Mouse (Mus musculus) megakaryocyte, embryonic 14.5 days (primary cell): ENCODE measurements around the gene Aldh2. TPM values are rescaled to one million over a fixed set of nuclear protein-coding genes. Genes with fewer than 3 reads are reported as not detected.

Source experiments
- H3K27me3 ChIP-seq: replicated peaks from 2 replicates; pipeline ENCODE3; 2012; ENCODE audit warnings: inconsistent platforms
- H3K36me3 ChIP-seq: replicated peaks from 2 replicates; pipeline ENCODE3; 2012; ENCODE audit warnings: low read length, inconsistent platforms, mixed read lengths
- H3K4me1 ChIP-seq: 2 replicates; pipeline ENCODE4 v1.6.1; 2012; ENCODE audit warnings: inconsistent platforms
- H3K4me3 ChIP-seq: replicated peaks from 2 replicates; pipeline ENCODE3; 2012; ENCODE audit warnings: moderate library complexity, mild to moderate bottlenecking, inconsistent platforms
- H3K9me3 ChIP-seq: 2 replicates; pipeline ENCODE4 v1.6.1; 2012; ENCODE audit warnings: inconsistent platforms
- FLI1 ChIP-seq: IDR thresholded peaks from 2 replicates; pipeline ENCODE4 v1.6.1; 2012; ENCODE audit warnings: low read length, inconsistent platforms, mixed read lengths
- GATA1 ChIP-seq: IDR thresholded peaks from 3 replicates; pipeline ENCODE4 v1.6.1; 2012; ENCODE audit warnings: mixed read lengths, low read length, inconsistent platforms, borderline replicate concordance
- polyA plus RNA-seq: library from polyadenylated mRNA; stranded (reverse); fragments of >175 nt; gene quantifications from 2 replicates; pipeline ENCODE4 v1.2.3, GENCODE M21; 2012; ENCODE audit warnings: low replicate concordance; ENCODE audit not compliant: insufficient read depth

Gene Aldh2
- polyA plus RNA-seq, 1 experiment, result 846 TPM

GRCm38 (mm10) chr5:121585699-121586098 lies 7.9 kb downstream of the Aldh2 start:
- H3K27me3 ChIP-seq, result no peaks in the 10 kb centered on the region
- peaks cover 57% of the 10 kb centered on the region for H3K36me3 ChIP-seq
- peak overlapping the region; percentile 68 for H3K4me3 ChIP-seq
- H3K9me3 ChIP-seq, result no peaks in the 10 kb centered on the region
- H3K4me1 ChIP-seq, result peaks cover 96% of the 10 kb centered on the region
- TF ChIP-seq GATA1 (no peak), FLI1 (no peak)

- Histone ChIP-seq H3K9me3 (no peaks in the 10 kb centered on the region), H3K36me3 (peaks cover 57% of the 10 kb centered on the region), H3K4me3 (no peak overlapping the region), H3K4me1 (peaks cover 89% of the 10 kb centered on the region), H3K27me3 (no peaks in the 10 kb centered on the region)
- TF ChIP-seq GATA1, result no peak
- TF ChIP-seq FLI1, result no peak
Observed at GRCm38 (mm10) chr5:121585005-121585404, 8.6 kb downstream of the Aldh2 start.

- Histone ChIP-seq H3K4me3 (peak overlapping the region; percentile 89), H3K4me1 (peaks cover 80% of the 10 kb centered on the region)
- TF ChIP-seq FLI1 (0 out of 2 replicates have a peak, but pooled peaks have one; percentile 39), GATA1 (no peak)
Observed at GRCm38 (mm10) chr5:121583765-121584501, 9.7 kb downstream of the Aldh2 start.

GRCm38 (mm10) chr5:121581945-121582344 lies 11.7 kb downstream of the Aldh2 start:
- TF ChIP-seq FLI1 (no peak), GATA1 (no peak)
- H3K4me3 ChIP-seq, result no peak overlapping the region
- peaks cover 64% of the 10 kb centered on the region for H3K4me1 ChIP-seq
- H3K36me3 ChIP-seq, result peaks cover 62% of the 10 kb centered on the region
- no peaks in the 10 kb centered on the region for H3K9me3 ChIP-seq
- H3K27me3 ChIP-seq, result no peaks in the 10 kb centered on the region

More at GRCm38 (mm10) chr5:121583765-121584501, 9.7 kb downstream of the Aldh2 start:
- Histone ChIP-seq H3K36me3 (peaks cover 59% of the 10 kb centered on the region), H3K9me3 (no peaks in the 10 kb centered on the region), H3K27me3 (no peaks in the 10 kb centered on the region)

GRCm38 (mm10) chr5:121576927-121577488 lies 16.6 kb downstream of the Aldh2 start:
- H3K9me3 ChIP-seq, result no peaks in the 10 kb centered on the region
- H3K27me3 ChIP-seq, result no peaks in the 10 kb centered on the region

GRCm38 (mm10) chr5:121575867-121576266 lies 17.8 kb downstream of the Aldh2 start:
- no peak for TF ChIP-seq FLI1
- TF ChIP-seq GATA1, result no peak
- peaks cover 100% of the 10 kb centered on the region for H3K36me3 ChIP-seq
- no peaks in the 10 kb centered on the region for H3K27me3 ChIP-seq
- no peak overlapping the region for H3K4me3 ChIP-seq
- no peaks in the 10 kb centered on the region for H3K9me3 ChIP-seq
- H3K4me1 ChIP-seq, result peaks cover 12% of the 10 kb centered on the region

More at GRCm38 (mm10) chr5:121576927-121577488, 16.6 kb downstream of the Aldh2 start:
- TF ChIP-seq GATA1 (no peak), FLI1 (no peak)
- Histone ChIP-seq H3K4me1 (peaks cover 24% of the 10 kb centered on the region), H3K4me3 (no peak overlapping the region), H3K36me3 (peaks cover 100% of the 10 kb centered on the region)

GRCm38 (mm10) chr5:121574145-121574544 lies 19.5 kb downstream of the Aldh2 start:
- TF ChIP-seq GATA1 (no peak), FLI1 (no peak)
- Histone ChIP-seq H3K4me3 (no peak overlapping the region), H3K4me1 (peaks cover 11% of the 10 kb centered on the region), H3K27me3 (no peaks in the 10 kb centered on the region), H3K9me3 (no peaks in the 10 kb centered on the region), H3K36me3 (peaks cover 100% of the 10 kb centered on the region)

- TF ChIP-seq GATA1 (no peak), FLI1 (no peak)
- no peak overlapping the region for H3K4me3 ChIP-seq
- no peaks in the 10 kb centered on the region for H3K9me3 ChIP-seq
- no peaks in the 10 kb centered on the region for H3K27me3 ChIP-seq
- H3K36me3 ChIP-seq, result peaks cover 99% of the 10 kb centered on the region
- 0 out of 2 replicates have a peak, but pooled peaks cover 1% of the 10 kb centered on the region for H3K4me1 ChIP-seq
Observed at GRCm38 (mm10) chr5:121570787-121571186, 22.8 kb downstream of the Aldh2 start.

GRCm38 (mm10) chr5:121569881-121570420 lies 23.7 kb downstream of the Aldh2 start:
- Histone ChIP-seq H3K36me3 (peaks cover 91% of the 10 kb centered on the region), H3K4me1 (peaks cover 6% of the 10 kb centered on the region), H3K27me3 (no peaks in the 10 kb centered on the region), H3K4me3 (no peak overlapping the region), H3K9me3 (no peaks in the 10 kb centered on the region)
- TF ChIP-seq FLI1 (no peak), GATA1 (no peak)

GRCm38 (mm10) chr5:121566035-121566681 lies 27.5 kb downstream of the Aldh2 start:
- TF ChIP-seq GATA1 (no peak), FLI1 (no peak)
- H3K9me3 ChIP-seq, result no peaks in the 10 kb centered on the region
- H3K36me3 ChIP-seq, result peaks cover 53% of the 10 kb centered on the region
- no peaks in the 10 kb centered on the region for H3K27me3 ChIP-seq
- H3K4me3 ChIP-seq, result no peak overlapping the region
- peaks cover 14% of the 10 kb centered on the region for H3K4me1 ChIP-seq
